Mouse (Mus musculus) kidney, adult 9 months (tissue): ENCODE measurements around the gene Smap1.

ENCODE experiments used
- DNase-seq: peaks from one replicate; pipeline ENCODE4 v3.0.0; 2022

Gene Smap1

GRCm38 (mm10) chr1:23919086-23919485, 3.0 kb downstream of the Smap1 start:
- no peak for DNase-seq

- DNase-seq, result no peak
Measured at GRCm38 (mm10) chr1:23915483-23915882, 6.6 kb downstream of the Smap1 start.

GRCm38 (mm10) chr1:23912988-23913387, 9.1 kb downstream of the Smap1 start:
- no peak for DNase-seq

GRCm38 (mm10) chr1:23906082-23906481, 16.0 kb downstream of the Smap1 start:
- DNase-seq, result no peak

GRCm38 (mm10) chr1:23903340-23903739, 18.8 kb downstream of the Smap1 start:
- no peak for DNase-seq

GRCm38 (mm10) chr1:23902736-23903135, 19.4 kb downstream of the Smap1 start:
- DNase-seq, result no peak

GRCm38 (mm10) chr1:23899647-23900020, 22.5 kb downstream of the Smap1 start:
- DNase-seq, result no peak

- no peak for DNase-seq
Measured at GRCm38 (mm10) chr1:23899020-23899646, 23.0 kb downstream of the Smap1 start.

- no peak for DNase-seq
Measured at GRCm38 (mm10) chr1:23892072-23892471, 30.0 kb downstream of the Smap1 start.

GRCm38 (mm10) chr1:23884914-23885313, 37.2 kb downstream of the Smap1 start:
- DNase-seq, result no peak

- no peak for DNase-seq
Measured at GRCm38 (mm10) chr1:23884087-23884668, 37.9 kb downstream of the Smap1 start.

- DNase-seq, result no peak
Measured at GRCm38 (mm10) chr1:23882681-23883080, 39.4 kb downstream of the Smap1 start.

GRCm38 (mm10) chr1:23872194-23872593, 49.9 kb downstream of the Smap1 start:
- no peak for DNase-seq

- DNase-seq, result no peak
Measured at GRCm38 (mm10) chr1:23867350-23867862, 54.7 kb downstream of the Smap1 start.

- DNase-seq, result no peak
Measured at GRCm38 (mm10) chr1:23865566-23865965, 56.6 kb downstream of the Smap1 start.

- no peak for DNase-seq
Measured at GRCm38 (mm10) chr1:23860944-23861343, 61.2 kb downstream of the Smap1 start.

- no peak for DNase-seq
Measured at GRCm38 (mm10) chr1:23855623-23856022, 66.5 kb downstream of the Smap1 start.

- DNase-seq, result no peak
Measured at GRCm38 (mm10) chr1:23846044-23846680, 76.0 kb downstream of the Smap1 start.

- DNase-seq, result no peak
Measured at GRCm38 (mm10) chr1:23845007-23845406, 77.1 kb downstream of the Smap1 start.

- peak; percentile 40 for DNase-seq
Measured at GRCm38 (mm10) chr1:23843790-23844189, 78.3 kb downstream of the Smap1 start.

- DNase-seq, result no peak
Measured at GRCm38 (mm10) chr1:23842629-23843028, 79.5 kb downstream of the Smap1 start.

- DNase-seq, result no peak
Measured at GRCm38 (mm10) chr1:23840924-23841323, 81.2 kb downstream of the Smap1 start.

- no peak for DNase-seq
Measured at GRCm38 (mm10) chr1:23836630-23837029, 85.5 kb downstream of the Smap1 start.

GRCm38 (mm10) chr1:23834819-23835218, 87.3 kb downstream of the Smap1 start:
- DNase-seq, result no peak
